Mouse (Mus musculus) cerebellum, postnatal 14 days (tissue): ENCODE measurements at regions not wholly inside any gene's neighbourhood (a gene's known extent, or its start where the extent isn't known, plus 50 kb on each side); places are given as distances from the start of the nearest gene placed in this dataset.

Experiments
- DNase-seq, 2 experiments: peaks; one replicate each; pipeline ENCODE4 v3.0.0; 2021; ENCODE audit warnings: mixed read lengths in 2 of 2

GRCm38 (mm10) chr9:47399598-47399997 lies 130.4 kb upstream of the Cadm1 start:
- no peak for DNase-seq

- no peak for DNase-seq
Observed at GRCm38 (mm10) chr9:47400117-47400823, 129.7 kb upstream of the Cadm1 start.

GRCm38 (mm10) chr9:47401511-47401910 lies 128.5 kb upstream of the Cadm1 start:
- no peak for DNase-seq

DNA sequence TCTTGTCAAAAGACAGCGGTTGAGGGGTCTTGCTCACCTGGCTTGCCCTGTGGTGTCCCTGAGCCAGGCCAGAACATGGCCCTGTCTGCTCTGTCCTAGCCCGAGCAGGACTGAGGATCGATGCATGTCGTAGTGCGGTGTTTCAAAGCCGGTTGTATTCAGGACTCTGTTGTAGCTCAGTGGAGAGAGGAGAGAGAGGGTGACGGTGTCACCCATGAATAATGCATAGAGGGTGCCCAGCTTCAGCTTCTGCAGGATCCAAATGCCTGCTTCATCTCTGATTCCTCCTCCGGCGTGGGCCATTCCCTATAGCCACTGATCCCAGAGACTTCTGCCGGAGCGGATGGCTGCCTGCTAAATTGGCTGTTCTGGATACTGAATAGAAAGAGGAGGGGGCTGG lies 126.7 kb upstream of the Cadm1 start:
- DNase-seq = no peak

DNA sequence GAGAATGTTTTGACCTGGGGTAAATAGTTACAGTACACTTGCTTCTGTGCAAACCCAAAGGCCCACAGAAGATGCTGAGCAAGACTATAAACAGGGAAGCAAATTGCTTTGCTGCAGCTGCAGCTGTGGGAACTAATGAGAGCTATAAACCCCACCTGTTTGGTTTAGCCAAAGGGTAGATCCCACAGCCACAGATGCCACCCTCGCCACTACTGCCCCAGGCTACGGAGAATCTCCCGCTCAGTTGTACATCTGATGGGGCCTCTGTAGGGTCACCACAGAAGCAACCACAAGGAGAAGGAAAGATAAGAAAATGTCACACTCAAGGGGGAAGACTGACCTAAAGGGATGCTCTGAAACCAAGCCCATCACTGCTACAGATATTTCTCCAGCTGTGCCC lies 125.2 kb upstream of the Cadm1 start:
- no peak for DNase-seq

- DNase-seq = no peak
Observed at GRCm38 (mm10) chr9:47405547-47405946, 124.4 kb upstream of the Cadm1 start.

- DNase-seq = peak; percentile 37 to 51
Observed at GRCm38 (mm10) chr9:47407007-47407670, 122.8 kb upstream of the Cadm1 start.

DNA sequence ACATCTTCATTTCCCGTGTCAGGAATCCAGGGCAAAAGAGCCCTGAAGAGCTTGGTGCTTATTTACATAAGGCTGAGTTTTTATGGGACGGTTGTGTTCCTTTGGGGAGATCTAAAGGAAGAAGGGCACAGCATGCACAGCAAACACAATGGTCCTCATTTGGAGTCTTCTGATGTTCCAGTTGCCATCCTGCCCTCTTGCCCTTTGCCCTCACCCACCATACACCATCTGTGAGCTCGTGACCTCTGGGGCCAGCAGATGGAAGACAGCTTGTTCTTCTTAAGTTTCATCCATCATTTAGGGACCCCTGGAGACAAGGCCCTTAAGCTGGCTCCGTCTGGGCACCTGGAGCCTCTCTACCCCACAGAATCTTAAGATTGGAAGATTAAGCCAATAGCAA lies 121.9 kb upstream of the Cadm1 start:
- no peak for DNase-seq

GRCm38 (mm10) chr9:47409579-47409978 lies 120.4 kb upstream of the Cadm1 start:
- no peak for DNase-seq

DNA sequence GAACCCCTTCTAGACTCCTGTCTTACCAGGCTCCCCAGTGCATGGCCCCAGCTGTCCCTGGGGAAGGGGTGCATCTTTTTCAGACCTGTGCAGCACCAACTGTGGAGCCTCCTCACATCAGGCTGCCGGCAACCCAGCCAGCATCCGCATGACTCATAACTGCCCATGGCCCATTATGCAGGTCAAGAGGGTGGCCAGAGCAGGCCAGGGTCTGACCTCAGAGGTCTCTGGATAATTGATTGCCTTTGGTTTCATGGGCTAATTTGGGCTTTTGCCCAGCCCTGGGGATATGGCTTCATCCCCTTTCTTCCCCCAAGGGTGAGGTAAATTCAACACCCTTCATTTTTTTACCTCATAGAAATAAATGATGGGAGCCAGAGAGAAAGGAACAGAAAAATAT lies 117.2 kb upstream of the Cadm1 start:
- no peak for DNase-seq

DNA sequence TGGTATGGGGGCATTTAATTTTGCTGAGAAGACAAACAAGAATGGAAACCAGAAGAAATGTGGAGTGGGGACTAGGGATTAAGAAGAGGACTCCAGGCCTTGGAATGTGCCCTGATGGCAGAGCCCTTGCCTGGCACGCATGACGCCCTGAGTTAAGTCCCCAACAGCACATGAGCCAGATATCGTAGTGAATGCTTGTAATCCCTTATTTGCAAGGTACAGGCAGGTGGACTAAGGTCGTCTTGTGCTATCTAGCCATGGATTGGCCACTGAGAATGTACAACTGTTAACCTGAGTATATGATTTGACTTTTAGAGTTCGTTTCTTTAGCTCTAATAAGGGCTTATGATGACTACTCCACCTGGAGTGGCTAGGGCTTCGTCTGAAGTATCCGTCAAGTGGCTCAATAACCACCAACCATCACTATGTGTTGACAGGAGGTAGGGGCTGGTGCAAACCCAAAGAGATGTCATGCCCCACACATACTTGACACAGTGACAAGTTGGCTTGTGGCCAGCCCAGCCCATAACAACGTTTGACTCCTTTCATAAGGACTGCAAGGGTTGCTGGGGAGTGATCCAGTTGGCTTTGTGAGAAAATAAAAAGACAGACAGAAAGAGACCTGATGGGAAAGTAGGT lies 115.5 kb upstream of the Cadm1 start:
- DNase-seq = peak in 1 of 2 experiments; percentile 40

DNA sequence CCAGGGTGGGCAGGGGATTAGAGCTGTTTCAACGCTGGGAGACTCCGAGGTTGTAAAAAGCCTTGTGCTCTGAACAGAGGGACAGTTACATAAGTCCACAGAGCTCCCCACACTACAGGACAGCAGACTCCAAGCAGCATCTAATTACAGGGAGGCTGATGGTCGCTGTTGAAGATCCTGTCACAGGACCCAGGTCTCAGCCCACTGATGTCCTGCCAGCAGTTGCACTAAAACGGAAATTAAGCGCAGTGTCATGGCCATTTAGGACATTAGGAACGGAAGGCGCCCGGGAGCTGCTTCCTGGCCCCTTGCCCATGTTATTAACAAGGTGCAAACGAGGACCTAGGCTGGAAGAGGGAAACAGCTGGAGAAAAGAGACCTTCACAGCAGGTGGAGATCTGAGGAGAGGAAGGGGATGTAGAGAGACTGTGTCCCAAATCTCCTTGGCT lies 107.8 kb upstream of the Cadm1 start:
- peak; percentile 79 to 80 for DNase-seq

GRCm38 (mm10) chr9:47422741-47423461 lies 107.1 kb upstream of the Cadm1 start:
- DNase-seq = peak; percentile 95 to 96

DNA sequence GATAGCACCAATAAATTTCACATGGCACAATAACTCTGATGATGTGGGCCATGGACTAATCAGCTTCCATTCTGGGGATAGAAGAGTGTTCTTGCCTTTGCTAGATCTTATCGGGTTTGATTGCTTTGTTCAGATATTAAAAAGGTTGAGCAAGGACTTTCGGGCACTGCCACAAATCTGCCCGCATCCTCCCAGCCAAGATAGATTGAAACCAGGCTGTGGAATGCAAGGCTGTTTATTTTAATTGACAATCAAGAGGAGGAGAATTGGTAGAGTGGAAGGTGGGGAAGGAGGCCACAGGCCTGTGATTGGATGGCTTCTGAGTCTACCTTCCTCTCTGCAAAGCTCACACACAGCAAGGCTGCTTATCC lies 106.5 kb upstream of the Cadm1 start:
- DNase-seq = peak in 1 of 2 experiments; percentile 10

DNA sequence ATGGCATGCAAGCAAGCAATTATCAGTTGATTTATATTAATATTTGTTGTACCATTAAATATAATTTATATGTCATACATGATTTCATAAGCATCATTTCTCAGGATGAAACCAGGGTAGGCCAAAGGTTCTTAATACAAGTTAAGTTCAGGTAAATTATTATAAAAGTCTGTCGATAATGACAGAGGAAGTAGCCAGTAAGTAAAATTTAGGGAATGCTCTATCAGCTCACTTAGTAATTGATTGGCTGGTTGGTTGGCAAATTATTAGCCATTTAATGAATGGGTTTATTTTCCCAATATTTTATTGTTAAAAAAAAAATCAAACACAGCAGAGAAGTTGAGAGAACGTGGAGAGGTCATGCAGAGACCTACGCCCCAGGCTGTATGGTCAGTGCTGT lies 105.8 kb upstream of the Cadm1 start:
- no peak for DNase-seq

GRCm38 (mm10) chr9:47426712-47427111 lies 103.3 kb upstream of the Cadm1 start:
- DNase-seq = no peak

- DNase-seq = no peak
Observed at GRCm38 (mm10) chr9:47428710-47429341, 101.1 kb upstream of the Cadm1 start.

DNA sequence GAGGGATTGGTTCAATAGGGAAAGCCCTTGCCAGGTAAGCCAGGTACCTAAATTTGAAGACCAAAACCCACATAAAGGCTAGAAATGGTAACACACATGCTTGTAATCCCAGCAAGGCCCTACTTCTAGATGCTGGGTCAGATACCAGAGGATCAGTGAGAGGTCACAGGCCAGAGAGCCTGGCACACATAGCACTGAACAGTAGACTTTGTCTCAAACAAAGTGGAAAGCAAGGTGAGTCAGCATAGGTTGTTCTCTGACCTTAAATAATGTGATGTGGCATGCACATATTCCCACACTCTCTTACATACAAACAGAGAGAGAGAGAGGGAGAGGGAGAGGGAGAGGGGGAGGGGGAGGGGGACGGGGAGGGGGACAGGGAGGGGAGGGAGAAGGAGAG lies 100.3 kb upstream of the Cadm1 start:
- no peak for DNase-seq

- DNase-seq = no peak
Observed at GRCm38 (mm10) chr9:47432715-47433114, 97.3 kb upstream of the Cadm1 start.

DNA sequence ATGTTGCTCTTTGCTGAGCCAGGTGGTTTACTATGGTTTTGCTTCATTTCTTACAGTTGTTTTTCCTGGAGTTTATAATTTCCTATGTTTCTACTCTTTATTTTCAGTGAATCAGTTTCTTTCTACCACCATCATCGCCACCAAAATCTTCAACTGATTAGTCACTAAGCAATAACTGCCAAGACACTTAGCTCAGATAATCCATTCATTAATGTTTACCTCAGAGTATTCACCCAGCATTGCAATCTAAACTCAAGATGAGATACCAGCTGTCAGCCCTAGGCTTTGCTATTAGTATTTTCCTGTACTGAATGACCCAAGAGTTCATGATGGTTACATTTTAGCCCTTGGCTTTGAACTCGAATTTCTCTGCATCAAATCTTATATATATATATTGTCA lies 96.8 kb upstream of the Cadm1 start:
- DNase-seq = no peak

- no peak for DNase-seq
Observed at GRCm38 (mm10) chr9:47434091-47434490, 95.9 kb upstream of the Cadm1 start.

DNA sequence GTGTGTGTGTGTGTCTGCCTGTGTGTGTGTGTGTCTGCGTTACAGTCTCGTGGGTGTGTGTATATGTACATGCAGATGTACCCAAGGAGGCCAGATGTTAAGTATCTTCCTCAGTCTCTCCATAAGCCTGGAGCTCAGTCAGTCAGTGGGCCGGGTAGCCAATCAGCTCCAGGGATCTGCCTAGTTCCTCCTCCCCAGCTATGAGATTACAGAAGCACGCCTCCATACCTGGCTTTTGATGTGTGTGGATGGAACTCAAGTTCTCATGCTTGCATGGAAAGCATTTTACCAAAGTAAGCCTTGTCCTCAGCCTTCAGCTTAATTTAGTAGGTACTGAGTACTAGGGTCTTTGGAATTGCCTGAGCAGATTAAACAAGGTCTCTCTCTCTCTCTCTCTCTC lies 91.0 kb upstream of the Cadm1 start:
- no peak for DNase-seq

DNA sequence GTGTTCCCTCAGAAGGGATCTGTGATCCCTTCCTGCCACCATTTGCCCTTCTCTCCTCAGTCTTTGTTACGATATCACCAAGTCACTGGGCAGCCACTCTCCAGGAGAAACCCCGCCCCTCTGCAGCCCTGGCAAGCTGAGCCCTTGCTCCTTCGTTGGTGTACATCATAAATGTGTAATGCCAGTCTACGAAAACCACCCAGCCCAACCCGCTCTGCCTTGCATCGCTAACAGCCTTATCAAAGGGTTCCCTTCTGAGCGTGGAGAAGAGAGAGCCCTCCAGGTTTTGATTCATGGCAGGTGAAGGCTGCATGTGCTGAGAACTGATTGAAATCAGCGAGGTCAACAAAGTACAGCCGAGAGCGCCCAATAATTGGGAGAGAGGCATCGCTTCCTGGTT lies 90.5 kb upstream of the Cadm1 start:
- peak; percentile 32 to 37 for DNase-seq
